Mouse (Mus musculus): Measurements from ENCODE around the gene Spin2d. TPM values are rescaled to one million over a fixed set of nuclear protein-coding genes. Genes with fewer than 3 reads are reported as not detected.

The Spin2d gene
- polyA plus RNA-seq (2017; shearing (Covaris generic)) = not detected

GRCm38 (mm10) chrX:73176889-73177288 lies at the start of gene Spin2d:
Gene Spin2d, minus strand, starts transcription at chrX:73176989.

GRCm38 (mm10) chrX:73213819-73214564 lies 37.2 kb upstream of the Spin2d start, which contains the start of gene Xlr4b:
Gene Xlr4b, plus strand, starts transcription at chrX:73214333.

GRCm38 (mm10) chrX:73191934-73192333 lies 15.1 kb upstream of the Spin2d start, which contains the start of gene Xlr3b:
Gene Xlr3b, plus strand, starts transcription at chrX:73192207.

GRCm38 (mm10) chrX:73149350-73149749 lies 27.4 kb downstream of the Spin2d start, which contains the start of gene DXBay18:
Gene DXBay18, minus strand, starts transcription at chrX:73149450.

GRCm38 (mm10) chrX:73148496-73148895 lies 28.3 kb downstream of the Spin2d start, which contains the start of gene Xlr5b:
Gene Xlr5b, plus strand, starts transcription at chrX:73148796.

Other genes starting within 250 kb of the Spin2d start
- not detected for gene Zfp185, start 189.7 kb downstream of the Spin2d start, polyA plus RNA-seq (2017; shearing (Covaris generic))
- gene Pnma5, start 139.9 kb downstream of the Spin2d start, polyA plus RNA-seq (2017; shearing (Covaris generic)) = not detected
- gene Pnma3, start 112.2 kb downstream of the Spin2d start, polyA plus RNA-seq (2017; shearing (Covaris generic)) = not detected
- 115 TPM for gene Xlr4a, start 94.5 kb downstream of the Spin2d start, polyA plus RNA-seq (2017; shearing (Covaris generic))
- gene Xlr3a, start 79.9 kb downstream of the Spin2d start, polyA plus RNA-seq (2017; shearing (Covaris generic)) = 1.6 TPM
- not detected for gene Gm14685, start 59.9 kb downstream of the Spin2d start, polyA plus RNA-seq (2017; shearing (Covaris generic))
- not detected for gene Xlr5b, start 28.2 kb downstream of the Spin2d start, polyA plus RNA-seq (2017; shearing (Covaris generic))
- not detected for gene DXBay18, start 27.5 kb downstream of the Spin2d start, polyA plus RNA-seq (2017; shearing (Covaris generic))
- 14.3 TPM for gene Xlr3b, start 15.2 kb upstream of the Spin2d start, polyA plus RNA-seq (2017; shearing (Covaris generic))
- 134 TPM for gene Xlr4b, start 37.3 kb upstream of the Spin2d start, polyA plus RNA-seq (2017; shearing (Covaris generic))
- gene F8a, start 51.3 kb upstream of the Spin2d start, polyA plus RNA-seq (2017; shearing (Covaris generic)) = 2.0 TPM
- gene Xlr4c, start 66.1 kb upstream of the Spin2d start, polyA plus RNA-seq (2017; shearing (Covaris generic)) = 86.1 TPM
- gene Xlr3c, start 88.4 kb upstream of the Spin2d start, polyA plus RNA-seq (2017; shearing (Covaris generic)) = not detected
- gene Xlr5a, start 116.0 kb upstream of the Spin2d start, polyA plus RNA-seq (2017; shearing (Covaris generic)) = not detected
- not detected for gene Xlr5c, start 116.0 kb upstream of the Spin2d start, polyA plus RNA-seq (2017; shearing (Covaris generic))
- gene Gm45015, start 159.9 kb upstream of the Spin2d start, polyA plus RNA-seq (2017; shearing (Covaris generic)) = not detected
- gene Zfp275, start 165.6 kb upstream of the Spin2d start, polyA plus RNA-seq (2017; shearing (Covaris generic)) = 26.3 TPM
- not detected for gene Gm18336, start 221.7 kb upstream of the Spin2d start, polyA plus RNA-seq (2017; shearing (Covaris generic))
- 0.15 TPM for gene Zfp92, start 234.1 kb upstream of the Spin2d start, polyA plus RNA-seq (2017; shearing (Covaris generic))

All from activated CD4-positive, CD25-positive, alpha-beta regulatory T cell, adult 9 weeks (primary cell).